In the genomic region with DNA sequence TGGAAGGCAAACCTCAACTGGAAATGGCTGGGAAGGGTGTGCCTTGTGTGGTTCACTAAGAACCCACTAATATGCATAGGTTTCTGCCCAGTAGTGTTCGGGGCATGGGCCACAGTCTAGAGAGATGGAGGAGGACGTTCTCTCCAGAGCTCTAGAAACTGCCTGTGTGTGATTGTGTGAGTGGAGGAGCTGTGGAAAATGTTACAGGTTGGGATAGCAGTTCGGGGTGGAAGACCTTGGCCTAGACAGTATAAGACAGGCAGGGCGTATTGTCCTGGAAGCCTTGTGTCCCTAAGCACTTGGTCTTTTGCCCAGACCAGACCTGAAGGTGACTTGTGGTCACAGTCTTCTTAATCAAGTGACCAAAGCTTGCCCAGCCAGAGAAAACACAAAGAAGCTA, we compare ENCODE assay signal across 8 mouse cellular contexts. TPM values are rescaled to one million over a fixed set of nuclear protein-coding genes. Genes with fewer than 3 reads are reported as not detected.
DNase-seq lines count a peak whose midpoint lies in the region; ATAC-seq and TF ChIP-seq lines count a peak whose summit lies in the region.

No protein-coding gene starts in this region.

- no peak for DNase-seq in kidney, adult 11 months
- no peak for DNase-seq in embryonic facial prominence, embryonic 10.5 days (ENCODE audit: low spot score)
- DNase-seq in midbrain, postnatal 0 days (ENCODE audit: low spot score) = no peak
- no peak for DNase-seq in thymus, postnatal 10 days (ENCODE audit: low spot score in 2 of 2)
- DNase-seq in urinary bladder, adult 18-20 months (ENCODE audit: low spot score in 2 of 2) = no peak
- DNase-seq in right cerebral cortex, postnatal 14 days = no peak

- TF ChIP-seq CTCF in midbrain, postnatal 0 days (IDR thresholded peaks at IDR 0.05) = no peak

- no peak for ATAC-seq in kidney, embryonic 14.5 days (ENCODE audit: low FRiP score, low TSS enrichment)
- ATAC-seq in hindbrain, embryonic 15.5 days (ENCODE audit: low FRiP score, low read depth) = no peak
- ATAC-seq in midbrain, postnatal 0 days (ENCODE audit: low FRiP score) = no peak

- 60% methylated on average over 4 of the region's 4 CpGs for WGBS in kidney, embryonic 14.5 days
- WGBS in embryonic facial prominence, embryonic 10.5 days = 85% methylated on average over 4 of the region's 4 CpGs
- whole genome bisulfite sequencing in hindbrain, embryonic 15.5 days = 77% methylated on average over 4 of the region's 4 CpGs
- 67% methylated on average over 4 of the region's 4 CpGs for WGBS in midbrain, postnatal 0 days

- peaks cover 49% of the 10 kb centered on the region for H3K4me1 ChIP-seq in kidney, embryonic 14.5 days (ENCODE audit: control insufficient read depth, insufficient read depth, low read length)
- H3K4me1 ChIP-seq in embryonic facial prominence, embryonic 10.5 days = peaks cover 65% of the 10 kb centered on the region
- peaks cover 61% of the 10 kb centered on the region for H3K4me1 ChIP-seq in hindbrain, embryonic 15.5 days (replicated peaks)
- H3K4me1 ChIP-seq in midbrain, postnatal 0 days (ENCODE audit: insufficient read depth, low read length) = peaks cover 15% of the 10 kb centered on the region; the same call in 1 of the 2 replicates

- H3K9me3 ChIP-seq in kidney, embryonic 14.5 days (ENCODE audit: control insufficient read depth, low read length) = no peaks in the 10 kb centered on the region
- H3K9me3 ChIP-seq in embryonic facial prominence, embryonic 10.5 days = no peaks in the 10 kb centered on the region
- no peaks in the 10 kb centered on the region for H3K9me3 ChIP-seq in hindbrain, embryonic 15.5 days
- no peaks in the 10 kb centered on the region for H3K9me3 ChIP-seq in midbrain, postnatal 0 days (ENCODE audit: low read length)

- peak overlapping the region; percentile 91 for H3K4me2 ChIP-seq in kidney, embryonic 14.5 days (replicated peaks; ENCODE audit: low read depth, low read length)
- peak overlapping the region; percentile 80 for H3K4me2 ChIP-seq in hindbrain, embryonic 15.5 days
- H3K4me2 ChIP-seq in midbrain, postnatal 0 days (ENCODE audit: low read depth, low read length, poor library complexity, severe bottlenecking) = peak overlapping the region; percentile 62

- peak overlapping the region; percentile 99 for H3K9ac ChIP-seq in kidney, embryonic 14.5 days (ENCODE audit: low read depth, low read length)
- H3K9ac ChIP-seq in hindbrain, embryonic 15.5 days = peak overlapping the region; percentile 92; the same call in 1 of the 2 replicates
- peak overlapping the region; percentile 15; the same call in 1 of the 2 replicates for H3K9ac ChIP-seq in midbrain, postnatal 0 days (replicated peaks; ENCODE audit: low read length, poor library complexity, severe bottlenecking)

- peaks cover 57% of the 10 kb centered on the region for H3K36me3 ChIP-seq in kidney, embryonic 14.5 days (ENCODE audit: control insufficient read depth, insufficient read depth, low read length)
- H3K36me3 ChIP-seq in embryonic facial prominence, embryonic 10.5 days (replicated peaks) = peaks cover 58% of the 10 kb centered on the region
- peaks cover 44% of the 10 kb centered on the region for H3K36me3 ChIP-seq in hindbrain, embryonic 15.5 days
- H3K36me3 ChIP-seq in midbrain, postnatal 0 days (ENCODE audit: insufficient read depth, low read length) = peaks cover 39% of the 10 kb centered on the region

- H3K27me3 ChIP-seq in kidney, embryonic 14.5 days (ENCODE audit: control insufficient read depth, insufficient read depth, low read length) = no peaks in the 10 kb centered on the region
- no peaks in the 10 kb centered on the region for H3K27me3 ChIP-seq in embryonic facial prominence, embryonic 10.5 days (replicated peaks; ENCODE audit: low read depth, poor library complexity, severe bottlenecking)
- no peaks in the 10 kb centered on the region for H3K27me3 ChIP-seq in hindbrain, embryonic 15.5 days
- no peaks in the 10 kb centered on the region for H3K27me3 ChIP-seq in midbrain, postnatal 0 days (ENCODE audit: insufficient read depth, low read length)

- H3K4me3 ChIP-seq in kidney, embryonic 14.5 days (ENCODE audit: low read length) = peak overlapping the region; percentile 91
- peak overlapping the region; percentile 93 for H3K4me3 ChIP-seq in embryonic facial prominence, embryonic 10.5 days
- peak overlapping the region; percentile 73 for H3K4me3 ChIP-seq in hindbrain, embryonic 15.5 days
- peak overlapping the region; percentile 74 for H3K4me3 ChIP-seq in midbrain, postnatal 0 days (ENCODE audit: low read depth, low read length)

- H3K27ac ChIP-seq in kidney, embryonic 14.5 days (ENCODE audit: low read depth, low read length) = no peak overlapping the region
- peak overlapping the region; percentile 100; the same call in 1 of the 2 replicates for H3K27ac ChIP-seq in embryonic facial prominence, embryonic 10.5 days (replicated peaks)
- no peak overlapping the region for H3K27ac ChIP-seq in hindbrain, embryonic 15.5 days (replicated peaks)
- H3K27ac ChIP-seq in midbrain, postnatal 0 days (ENCODE audit: low read depth, low read length) = no peak overlapping the region

RNA-seq across cellular contexts. Expression of gene Hnrnpl, which starts 4.1 kb away (rescaled TPM):
- 283 and 322 TPM in 2 replicates for polyA plus RNA-seq in kidney, embryonic 14.5 days (2014; fragmentation: Nextera tagmentation; extraction: Ambion mirVana)
- 325 and 346 TPM in 2 replicates for polyA plus RNA-seq in embryonic facial prominence, embryonic 10.5 days (2016; fragmentation: Nextera tagmentation; extraction: Ambion mirVana)
- 162 and 180 TPM in 2 replicates for polyA plus RNA-seq in hindbrain, embryonic 15.5 days (2015; fragmentation: Nextera tagmentation; extraction: Ambion mirVana)
- total RNA-seq in midbrain, postnatal 0 days (2014; rRNA removed) = 253 and 265 TPM in 2 replicates
- polyA plus RNA-seq in midbrain, postnatal 0 days (2015; fragmentation: Nextera tagmentation; extraction: Ambion mirVana) = 146 and 175 TPM in 2 replicates

RNA-seq across cellular contexts. Expression of gene Ech1, which starts 12.6 kb away (rescaled TPM):
- polyA plus RNA-seq in kidney, embryonic 14.5 days (2014; fragmentation: Nextera tagmentation; extraction: Ambion mirVana) = 134 and 150 TPM in 2 replicates
- polyA plus RNA-seq in embryonic facial prominence, embryonic 10.5 days (2016; fragmentation: Nextera tagmentation; extraction: Ambion mirVana) = 75.8 and 81.7 TPM in 2 replicates
- polyA plus RNA-seq in hindbrain, embryonic 15.5 days (2015; fragmentation: Nextera tagmentation; extraction: Ambion mirVana) = 97.8 and 98.0 TPM in 2 replicates
- total RNA-seq in midbrain, postnatal 0 days (2014; rRNA removed) = 89.3 and 104 TPM in 2 replicates
- polyA plus RNA-seq in midbrain, postnatal 0 days (2015; fragmentation: Nextera tagmentation; extraction: Ambion mirVana) = 103 and 107 TPM in 2 replicates

RNA-seq across cellular contexts. Expression of gene Lgals4, which starts 21.2 kb away (rescaled TPM):
- 3.8 and 3.9 TPM in 2 replicates for polyA plus RNA-seq in kidney, embryonic 14.5 days (2014; fragmentation: Nextera tagmentation; extraction: Ambion mirVana)
- 4.4 and 4.9 TPM in 2 replicates for polyA plus RNA-seq in embryonic facial prominence, embryonic 10.5 days (2016; fragmentation: Nextera tagmentation; extraction: Ambion mirVana)
- polyA plus RNA-seq in hindbrain, embryonic 15.5 days (2015; fragmentation: Nextera tagmentation; extraction: Ambion mirVana) = 5.7 and 7.2 TPM in 2 replicates
- 3.4 and 3.5 TPM in 2 replicates for total RNA-seq in midbrain, postnatal 0 days (2014; rRNA removed)
- 4.8 and 5.1 TPM in 2 replicates for polyA plus RNA-seq in midbrain, postnatal 0 days (2015; fragmentation: Nextera tagmentation; extraction: Ambion mirVana)

RNA-seq across cellular contexts. Expression of gene Rinl, which starts 23.7 kb away (rescaled TPM):
- 2.9 and 5.6 TPM in 2 replicates for polyA plus RNA-seq in kidney, embryonic 14.5 days (2014; fragmentation: Nextera tagmentation; extraction: Ambion mirVana)
- polyA plus RNA-seq in embryonic facial prominence, embryonic 10.5 days (2016; fragmentation: Nextera tagmentation; extraction: Ambion mirVana) = 2.2 and 2.8 TPM in 2 replicates
- 2.6 and 2.7 TPM in 2 replicates for polyA plus RNA-seq in hindbrain, embryonic 15.5 days (2015; fragmentation: Nextera tagmentation; extraction: Ambion mirVana)
- total RNA-seq in midbrain, postnatal 0 days (2014; rRNA removed) = 0.80 and 1.0 TPM in 2 replicates
- polyA plus RNA-seq in midbrain, postnatal 0 days (2015; fragmentation: Nextera tagmentation; extraction: Ambion mirVana) = 1.9 TPM in 2 replicates

RNA-seq across cellular contexts. Expression of gene Nfkbib, which starts 45.1 kb away (rescaled TPM):
- polyA plus RNA-seq in kidney, embryonic 14.5 days (2014; fragmentation: Nextera tagmentation; extraction: Ambion mirVana) = 39.2 and 43.9 TPM in 2 replicates
- 55.1 and 55.5 TPM in 2 replicates for polyA plus RNA-seq in embryonic facial prominence, embryonic 10.5 days (2016; fragmentation: Nextera tagmentation; extraction: Ambion mirVana)
- polyA plus RNA-seq in hindbrain, embryonic 15.5 days (2015; fragmentation: Nextera tagmentation; extraction: Ambion mirVana) = 66.3 and 69.0 TPM in 2 replicates
- total RNA-seq in midbrain, postnatal 0 days (2014; rRNA removed) = 18.3 and 19.7 TPM in 2 replicates
- polyA plus RNA-seq in midbrain, postnatal 0 days (2015; fragmentation: Nextera tagmentation; extraction: Ambion mirVana) = 58.5 and 65.3 TPM in 2 replicates

Comparison
In these comparisons a context has a peak if more than half of its experiments do, and no peak if none do; other contexts are left out.
1. H3K9ac ChIP-seq: peak in every context shown above with its lines; median percentile 99 in kidney, embryonic 14.5 days; 92 in hindbrain, embryonic 15.5 days; 15 in midbrain, postnatal 0 days.